Mouse (Mus musculus) midbrain, embryonic 11.5 days (tissue): ENCODE measurements around the gene Ndc1. TPM values are rescaled to one million over a fixed set of nuclear protein-coding genes. Genes with fewer than 3 reads are reported as not detected.

Experiments
- ATAC-seq: fragments of 200-750 bp; cut with Nextera tagmentation; 2 replicates; pipeline ENCODE4 v1.8.0; 2017; ENCODE audit warnings: moderate TSS enrichment, moderate library complexity; ENCODE audit not compliant: low FRiP score
- DNase-seq: peaks from one replicate; pipeline ENCODE4 v3.0.0; 2015; ENCODE audit warnings: low spot score; ENCODE audit errors: missing footprints
- H3K27ac ChIP-seq: fragments of 300-500 bp; sonication (generic); 2 replicates; pipeline ENCODE4 v1.5.1; 2014; ENCODE audit warnings: low read depth, low read length
- H3K27me3 ChIP-seq: fragments of 300-500 bp; sonication (generic); 2 replicates; pipeline ENCODE4 v1.6.1; 2014; ENCODE audit warnings: mild to moderate bottlenecking, low read length, moderate library complexity, mixed read lengths; ENCODE audit not compliant: control insufficient read depth, insufficient read depth
- H3K36me3 ChIP-seq: fragments of 300-500 bp; sonication (generic); 2 replicates; pipeline ENCODE4 v1.6.1; 2014; ENCODE audit warnings: mild to moderate bottlenecking, low read length, moderate library complexity, mixed read lengths; ENCODE audit not compliant: control insufficient read depth, insufficient read depth
- H3K4me1 ChIP-seq: fragments of 300-500 bp; sonication (generic); 2 replicates; pipeline ENCODE4 v1.6.1; 2014; ENCODE audit warnings: low read length; ENCODE audit not compliant: control insufficient read depth, insufficient read depth
- H3K4me2 ChIP-seq: fragments of 300-500 bp; sonication (generic); 2 replicates; pipeline ENCODE4 v1.6.1; 2014; ENCODE audit warnings: mild to moderate bottlenecking, moderate library complexity
- H3K4me3 ChIP-seq: fragments of 300-500 bp; sonication (generic); 2 replicates; pipeline ENCODE4 v1.5.1; 2014; ENCODE audit warnings: low read depth, low read length
- H3K9ac ChIP-seq: fragments of 300-500 bp; sonication (generic); 2 replicates; pipeline ENCODE4 v1.6.1; 2014; ENCODE audit warnings: low read length
- H3K9me3 ChIP-seq: fragments of 300-500 bp; sonication (generic); 2 replicates; pipeline ENCODE4 v1.6.1; 2016; ENCODE audit warnings: low read length; ENCODE audit not compliant: control insufficient read depth
- WGBS: fragments of 180-500 bp; shearing (Covaris S2); extraction: QIAGEN DNeasy Blood & Tissue Kit; methylation state at CpG from one replicate; pipeline ENCODE4 v1.1.7; 2014; 5-methylcytosine and 5-hydroxymethylcytosine counted together
- polyA plus RNA-seq: library from polyadenylated mRNA; unstranded; fragments of >200 nt; fragmentation: Nextera tagmentation; extraction: Ambion mirVana; gene quantifications from 2 replicates; pipeline ENCODE4 v1.2.1, GENCODE M21; 2014

Gene Ndc1
- polyA plus RNA-seq, 1 experiment from 2014 or later, result 52.9 TPM

DNA sequence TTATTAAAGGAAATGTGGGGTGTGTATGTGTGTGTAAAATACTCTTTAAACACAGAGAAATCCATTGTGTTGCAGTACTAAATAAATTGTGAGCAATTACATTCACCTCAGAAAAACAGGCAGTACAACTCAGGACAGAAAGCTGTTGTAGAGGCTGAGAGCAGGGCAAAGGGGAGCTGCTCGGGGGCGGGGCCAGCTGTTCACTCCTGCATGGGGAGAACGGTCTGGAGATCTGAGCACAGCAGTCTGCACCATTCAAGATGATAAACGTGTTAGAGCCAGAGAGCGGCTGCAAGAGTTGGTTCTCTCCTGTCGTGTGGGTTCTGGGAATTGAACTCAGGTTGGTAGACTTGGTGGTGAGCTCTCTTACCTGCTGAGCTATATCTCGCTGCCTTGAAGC, 13.3 kb downstream of the Ndc1 start:
- no peak overlapping the region for H3K4me3 ChIP-seq
- no peaks in the 10 kb centered on the region for H3K4me1 ChIP-seq
- ATAC-seq, result no peak
- peaks cover 15% of the 10 kb centered on the region; the same call in 1 of the 2 replicates for H3K36me3 ChIP-seq
- H3K27me3 ChIP-seq, result no peaks in the 10 kb centered on the region
- DNase-seq, result no peak
- no peak overlapping the region for H3K4me2 ChIP-seq
- no peaks in the 10 kb centered on the region for H3K9me3 ChIP-seq
- no peak overlapping the region for H3K9ac ChIP-seq
- H3K27ac ChIP-seq, result no peak overlapping the region
- WGBS, result 93% methylated on average over 7 of the region's 7 CpGs

DNA sequence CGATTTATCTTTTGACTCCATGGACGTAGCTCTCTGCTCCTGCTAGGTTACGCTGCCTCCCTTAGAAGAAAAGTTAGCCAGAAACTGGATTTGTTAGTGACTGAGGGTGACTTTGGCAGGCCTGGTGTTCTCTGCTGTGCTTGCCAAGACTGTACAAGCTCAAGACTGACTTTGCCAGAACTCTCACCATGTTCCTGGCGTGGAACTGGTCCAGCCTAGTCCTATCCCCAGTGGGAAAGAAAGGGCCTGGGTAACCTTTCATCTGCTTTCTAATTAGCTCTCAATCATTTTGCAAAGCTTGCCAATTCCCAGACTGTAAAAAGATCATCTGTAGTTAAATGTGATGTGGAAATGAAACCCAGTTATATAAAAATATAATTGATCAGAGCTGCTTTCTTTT, 19.5 kb downstream of the Ndc1 start:
- H3K27me3 ChIP-seq, result no peaks in the 10 kb centered on the region
- ATAC-seq (no peak), DNase-seq (no peak)
- peaks cover 20% of the 10 kb centered on the region; the same call in 1 of the 2 replicates for H3K36me3 ChIP-seq
- no peaks in the 10 kb centered on the region for H3K9me3 ChIP-seq
- no peak overlapping the region for H3K27ac ChIP-seq
- no peak overlapping the region for H3K4me3 ChIP-seq
- no peaks in the 10 kb centered on the region for H3K4me1 ChIP-seq
- WGBS, result 99% methylated on average over 4 of the region's 4 CpGs
- H3K9ac ChIP-seq, result no peak overlapping the region
- no peak overlapping the region for H3K4me2 ChIP-seq

DNA sequence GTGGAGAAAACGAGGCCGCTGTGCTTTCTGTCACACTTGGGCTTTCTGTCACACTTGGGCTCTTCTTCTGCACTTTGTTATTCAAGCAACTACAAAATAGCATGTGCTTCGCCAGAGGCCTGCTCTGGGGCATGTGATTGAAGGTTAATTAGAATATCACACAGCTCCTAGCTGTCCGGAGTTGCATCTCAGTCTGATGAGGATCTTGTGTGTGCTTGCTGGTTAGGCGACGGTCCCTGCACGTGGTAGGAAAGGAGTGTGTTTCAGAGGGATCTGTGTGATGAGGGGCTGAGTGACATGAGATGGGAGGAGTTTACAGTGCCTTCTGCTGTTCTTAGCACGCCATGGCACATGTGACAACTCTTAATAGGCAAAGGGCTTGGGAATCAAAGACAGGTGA, 19.9 kb downstream of the Ndc1 start:
- H3K9ac ChIP-seq, result no peak overlapping the region
- H3K4me1 ChIP-seq, result no peaks in the 10 kb centered on the region
- no peaks in the 10 kb centered on the region for H3K9me3 ChIP-seq
- H3K27me3 ChIP-seq, result no peaks in the 10 kb centered on the region
- H3K36me3 ChIP-seq, result peaks cover 20% of the 10 kb centered on the region; the same call in 1 of the 2 replicates
- ATAC-seq (no peak), DNase-seq (no peak)
- H3K4me2 ChIP-seq, result no peak overlapping the region
- WGBS, result 93% methylated on average over 8 of the region's 8 CpGs
- H3K4me3 ChIP-seq, result no peak overlapping the region
- no peak overlapping the region for H3K27ac ChIP-seq

DNA sequence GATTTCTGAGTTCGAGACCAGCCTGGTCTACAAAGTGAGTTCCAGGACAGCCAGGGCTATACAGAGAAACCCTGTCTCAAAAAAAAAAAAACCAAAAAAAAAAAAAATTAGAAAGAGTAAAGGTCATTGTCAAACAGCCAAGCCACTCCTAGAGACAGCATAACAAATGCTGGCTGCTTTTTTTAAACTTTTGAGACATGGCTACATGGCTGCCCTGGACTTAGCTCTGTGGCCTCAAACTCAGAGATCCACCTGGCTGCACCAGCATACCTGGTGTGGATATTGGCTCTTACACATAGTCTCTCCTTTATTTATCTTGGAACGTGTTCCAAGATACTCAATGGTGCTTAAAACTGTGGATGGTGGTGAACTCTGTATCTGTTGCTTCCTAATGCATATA, 20.7 kb downstream of the Ndc1 start:
- ATAC-seq (no peak), DNase-seq (no peak)
- H3K36me3 ChIP-seq, result peaks cover 18% of the 10 kb centered on the region; the same call in 1 of the 2 replicates
- H3K9me3 ChIP-seq, result no peaks in the 10 kb centered on the region
- H3K27me3 ChIP-seq, result no peaks in the 10 kb centered on the region
- H3K4me1 ChIP-seq, result no peaks in the 10 kb centered on the region
- no peak overlapping the region for H3K27ac ChIP-seq
- 97% methylated on average over 2 of the region's 2 CpGs for WGBS
- no peak overlapping the region for H3K4me2 ChIP-seq
- H3K4me3 ChIP-seq, result no peak overlapping the region
- H3K9ac ChIP-seq, result no peak overlapping the region

DNA sequence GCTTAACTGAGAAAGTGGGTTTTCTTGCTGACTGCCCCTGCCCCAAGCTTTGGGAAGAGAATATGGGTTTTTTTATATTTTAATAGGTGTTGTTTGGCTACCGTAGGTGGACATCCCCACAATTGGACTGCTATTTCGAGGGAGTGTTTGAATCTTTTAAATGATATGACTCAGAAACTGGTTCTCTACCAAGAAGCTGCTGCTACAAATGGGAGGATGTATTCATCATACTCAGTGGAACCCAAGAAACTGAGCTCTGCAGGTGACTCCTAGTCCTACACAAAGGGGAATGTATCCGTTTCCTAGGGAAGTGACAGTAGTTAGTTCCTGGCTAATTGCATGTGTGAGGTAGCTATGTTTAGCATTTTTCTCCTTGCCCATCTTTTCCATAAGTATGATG, 21.8 kb downstream of the Ndc1 start:
- H3K4me1 ChIP-seq, result no peaks in the 10 kb centered on the region
- WGBS, result 94% methylated on average over 3 of the region's 3 CpGs
- ATAC-seq (no peak), DNase-seq (no peak)
- no peak overlapping the region for H3K4me2 ChIP-seq
- peaks cover 18% of the 10 kb centered on the region; the same call in 1 of the 2 replicates for H3K36me3 ChIP-seq
- no peak overlapping the region for H3K9ac ChIP-seq
- no peak overlapping the region for H3K4me3 ChIP-seq
- no peaks in the 10 kb centered on the region for H3K9me3 ChIP-seq
- no peak overlapping the region for H3K27ac ChIP-seq
- H3K27me3 ChIP-seq, result no peaks in the 10 kb centered on the region

DNA sequence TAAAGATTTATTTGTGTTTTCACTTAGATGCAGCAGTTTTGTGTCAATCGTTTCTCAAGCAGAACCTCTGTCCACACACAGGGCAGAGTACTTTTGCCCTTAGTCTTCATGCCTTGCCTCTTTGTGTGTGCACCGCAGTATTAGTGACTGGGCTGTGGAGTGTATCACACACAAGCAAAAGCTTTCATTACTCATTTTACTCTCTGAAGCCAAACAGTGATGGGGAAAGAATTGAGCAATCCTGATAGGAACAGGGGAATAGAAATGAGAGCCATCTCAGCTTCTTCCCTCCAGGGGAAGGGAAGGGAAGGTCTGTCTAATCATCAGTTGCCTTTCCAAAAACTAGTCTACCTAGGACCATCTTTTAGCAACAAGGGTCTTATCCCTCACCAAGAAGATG, 26.2 kb downstream of the Ndc1 start:
- Histone ChIP-seq H3K36me3 (peaks cover 20% of the 10 kb centered on the region; the same call in 1 of the 2 replicates), H3K4me1 (no peaks in the 10 kb centered on the region), H3K4me2 (no peak overlapping the region), H3K27ac (no peak overlapping the region), H3K9ac (no peak overlapping the region), H3K4me3 (no peak overlapping the region), H3K9me3 (no peaks in the 10 kb centered on the region), H3K27me3 (no peaks in the 10 kb centered on the region)
- WGBS, result 94% methylated on average over 2 of the region's 2 CpGs
- ATAC-seq (no peak), DNase-seq (no peak)

DNA sequence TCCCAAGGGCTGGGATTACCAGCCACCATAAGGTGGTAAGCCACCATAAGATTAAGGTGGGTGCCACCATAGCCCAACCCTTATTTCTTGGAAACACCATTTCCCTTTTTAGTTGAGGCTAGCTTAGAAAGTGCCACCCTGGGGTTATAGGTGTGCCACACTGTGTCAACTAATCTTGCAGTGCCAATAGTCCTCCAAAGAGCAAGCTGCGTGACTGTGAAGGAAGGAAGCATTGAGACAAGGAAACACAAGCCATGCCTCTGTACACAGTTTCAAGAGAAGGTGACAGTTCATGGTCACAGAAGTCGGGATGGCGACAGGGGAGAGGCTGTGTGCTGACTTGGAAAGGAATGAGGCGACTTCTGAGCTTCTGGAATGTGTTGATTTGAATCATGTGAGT, 52.6 kb downstream of the Ndc1 start:
- H3K4me3 ChIP-seq, result no peak overlapping the region
- H3K4me2 ChIP-seq, result no peak overlapping the region
- H3K9me3 ChIP-seq, result no peaks in the 10 kb centered on the region
- WGBS, result 91% methylated on average over 4 of the region's 4 CpGs
- H3K9ac ChIP-seq, result no peak overlapping the region
- no peaks in the 10 kb centered on the region for H3K27me3 ChIP-seq
- ATAC-seq, result no peak
- H3K36me3 ChIP-seq, result no peaks in the 10 kb centered on the region
- no peaks in the 10 kb centered on the region; the same call in 1 of the 2 replicates for H3K4me1 ChIP-seq
- no peak for DNase-seq
- H3K27ac ChIP-seq, result no peak overlapping the region

DNA sequence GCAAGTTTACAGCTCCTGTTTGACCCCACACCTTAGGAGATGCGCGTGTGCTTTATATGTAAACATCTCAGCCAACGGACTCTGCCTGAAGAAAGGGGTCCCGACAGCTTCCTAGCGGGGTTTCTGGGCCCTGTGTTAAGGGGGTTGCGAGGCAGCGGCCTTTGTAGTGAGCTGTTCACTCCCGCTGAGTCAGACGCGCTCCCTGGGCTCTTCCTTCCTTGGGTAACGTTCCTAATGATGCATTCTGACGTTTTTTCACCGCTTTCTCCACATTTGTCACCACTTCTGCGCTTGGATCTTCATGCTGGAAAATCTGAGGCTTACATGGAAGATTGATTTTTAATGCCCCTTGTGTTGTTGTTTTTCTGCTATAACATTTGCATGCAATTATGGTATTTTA, 54.1 kb downstream of the Ndc1 start:
- peak overlapping the region; percentile 10; the same call in 1 of the 2 replicates for H3K4me2 ChIP-seq
- no peaks in the 10 kb centered on the region for H3K27me3 ChIP-seq
- H3K27ac ChIP-seq, result no peak overlapping the region
- no peaks in the 10 kb centered on the region for H3K36me3 ChIP-seq
- no peaks in the 10 kb centered on the region for H3K9me3 ChIP-seq
- no peak overlapping the region for H3K9ac ChIP-seq
- no peaks in the 10 kb centered on the region; the same call in 1 of the 2 replicates for H3K4me1 ChIP-seq
- DNase-seq, result no peak
- WGBS, result 4% methylated on average over 14 of the region's 14 CpGs
- ATAC-seq, result no peak
- H3K4me3 ChIP-seq, result no peak overlapping the region

DNA sequence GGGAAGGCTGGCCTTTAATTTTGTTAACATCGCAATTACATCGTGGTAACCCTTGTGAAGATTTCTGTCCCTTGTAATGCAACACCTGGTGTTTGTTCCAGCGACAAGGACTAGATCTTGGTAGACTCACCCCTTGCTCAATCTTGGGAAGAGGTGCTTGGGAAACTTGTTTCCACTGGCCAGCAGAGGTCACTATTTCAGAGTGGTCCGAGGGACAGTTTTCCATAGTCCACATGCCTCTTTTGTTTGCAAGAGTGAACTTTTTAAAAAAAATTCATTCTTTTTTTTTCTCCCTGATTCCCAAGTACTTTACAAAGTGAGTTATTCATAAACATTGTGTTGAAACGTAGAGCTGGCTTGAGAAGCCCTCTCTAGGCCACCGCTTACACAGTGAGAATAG, 54.6 kb downstream of the Ndc1 start:
- Histone ChIP-seq H3K4me2 (no peak overlapping the region), H3K4me1 (no peaks in the 10 kb centered on the region; the same call in 1 of the 2 replicates), H3K4me3 (no peak overlapping the region), H3K9me3 (no peaks in the 10 kb centered on the region), H3K27ac (no peak overlapping the region), H3K27me3 (no peaks in the 10 kb centered on the region), H3K9ac (no peak overlapping the region), H3K36me3 (no peaks in the 10 kb centered on the region)
- WGBS, result 22% methylated on average over 6 of the region's 6 CpGs
- DNase-seq (peak; percentile 85), ATAC-seq (no peak)

DNA sequence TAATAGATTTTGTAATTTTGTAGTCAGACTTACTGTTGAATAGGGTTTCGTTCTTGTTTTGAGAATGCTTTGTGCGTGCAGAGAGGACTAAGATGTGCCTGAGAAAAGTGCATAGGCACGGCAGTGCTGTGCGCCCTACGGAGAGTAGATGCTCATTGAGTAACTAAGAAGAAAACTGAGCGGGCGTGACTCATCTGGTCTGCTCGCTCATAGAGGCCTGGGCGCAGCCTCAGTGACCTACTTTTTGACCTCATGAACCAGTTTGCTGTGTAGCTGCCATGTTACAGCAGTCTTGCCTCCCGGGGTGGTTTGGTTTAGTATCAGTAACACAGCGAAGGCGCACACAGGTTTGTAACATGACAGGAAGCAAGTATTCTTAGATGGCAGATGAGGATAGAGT, 58.0 kb downstream of the Ndc1 start:
- ATAC-seq, result no peak
- Histone ChIP-seq H3K36me3 (no peaks in the 10 kb centered on the region), H3K27me3 (no peaks in the 10 kb centered on the region), H3K4me1 (no peaks in the 10 kb centered on the region; the same call in 1 of the 2 replicates), H3K4me3 (no peak overlapping the region), H3K4me2 (no peak overlapping the region), H3K9me3 (no peaks in the 10 kb centered on the region), H3K27ac (no peak overlapping the region), H3K9ac (no peak overlapping the region)
- DNase-seq, result no peak
- 95% methylated on average over 12 of the region's 12 CpGs for WGBS
